Mouse (Mus musculus) thymus, postnatal 25 days (tissue): ENCODE results near the gene Sun1.

ENCODE experiments used
- DNase-seq: peaks from one replicate; pipeline ENCODE4 v3.0.0; 2022

The Sun1 gene

GRCm38 (mm10) chr5:139287099-139287498 lies 86.7 kb downstream of the Sun1 start:
- DNase-seq = no peak

GRCm38 (mm10) chr5:139287787-139288186 lies 87.3 kb downstream of the Sun1 start:
- no peak for DNase-seq

- no peak for DNase-seq
Measured at GRCm38 (mm10) chr5:139288591-139288990, 88.2 kb downstream of the Sun1 start.

DNA sequence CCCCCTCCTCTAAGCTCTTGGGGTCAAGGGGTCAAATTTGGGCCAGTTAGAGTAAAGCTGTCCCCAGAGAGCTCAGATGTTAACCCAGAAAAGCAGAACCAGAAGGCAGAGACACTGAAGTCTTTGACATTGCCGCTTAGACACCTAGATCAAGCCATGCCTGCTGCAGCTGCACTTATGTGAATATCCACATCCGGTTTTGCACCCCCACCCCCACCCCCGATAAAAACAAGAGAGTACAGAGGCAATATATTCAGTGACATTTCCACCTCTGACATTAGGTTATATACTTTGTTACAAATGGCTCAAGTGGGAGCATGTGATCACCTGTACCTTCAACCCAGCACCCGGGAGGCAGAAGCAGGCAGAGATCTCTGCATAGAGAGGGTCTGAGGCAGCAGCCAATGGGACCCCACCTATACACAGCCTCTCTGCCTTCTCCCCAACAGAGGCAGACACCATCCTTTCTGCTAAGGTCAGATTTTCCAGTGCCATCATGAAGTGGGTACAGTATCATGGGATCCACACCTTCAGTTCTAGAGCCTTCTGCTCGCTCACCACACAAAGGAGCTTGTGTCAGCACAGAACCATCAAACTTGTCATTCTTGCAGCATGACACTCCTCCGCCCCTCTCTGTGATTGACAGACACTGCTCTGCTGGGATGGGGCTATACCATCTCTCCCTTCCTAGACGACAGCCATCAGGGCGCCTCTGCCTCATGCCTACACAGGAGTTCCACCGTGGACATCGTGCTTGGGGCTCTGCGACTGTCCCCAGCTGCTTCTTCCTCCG lies 90.2 kb downstream of the Sun1 start:
- DNase-seq = no peak

DNA sequence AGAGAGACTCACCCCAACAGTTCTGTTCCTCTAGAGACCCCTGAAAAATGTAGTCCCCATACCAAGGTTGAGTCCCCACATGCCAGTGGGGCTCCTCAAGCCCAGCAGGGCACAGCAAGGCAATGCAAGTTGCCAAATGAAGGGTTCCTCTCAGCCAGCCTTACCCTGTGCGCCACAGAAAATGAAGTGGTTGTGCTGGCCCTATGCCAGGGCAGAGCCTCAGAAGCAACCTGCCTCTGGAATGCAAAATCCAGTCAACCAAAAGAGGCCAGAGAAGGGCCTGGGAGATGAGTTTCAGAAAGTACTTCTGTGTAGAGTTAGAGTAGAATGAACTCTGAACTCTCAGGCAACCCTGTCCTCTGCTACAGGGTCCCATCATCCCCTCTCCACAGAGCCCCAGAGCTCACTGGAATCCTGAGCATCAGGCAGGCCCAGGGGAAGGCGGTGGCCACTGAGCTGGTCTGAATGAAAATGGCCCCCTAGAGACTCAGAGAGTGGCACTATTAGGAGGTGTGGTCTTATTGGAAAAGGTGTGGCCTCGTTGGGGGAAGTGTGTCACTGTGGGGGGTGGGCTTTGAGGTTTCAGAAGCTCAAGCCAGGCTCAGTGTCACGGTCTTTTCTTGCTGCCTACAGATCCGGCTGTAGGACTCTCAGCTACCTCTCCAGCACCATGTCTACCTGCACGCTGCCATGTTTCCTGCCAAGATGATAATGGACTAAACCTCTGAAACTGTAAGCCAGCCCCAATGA lies 91.5 kb downstream of the Sun1 start:
- DNase-seq = no peak

GRCm38 (mm10) chr5:139294089-139294488 lies 93.7 kb downstream of the Sun1 start:
- no peak for DNase-seq

GRCm38 (mm10) chr5:139297092-139297491 lies 96.7 kb downstream of the Sun1 start:
- no peak for DNase-seq

- DNase-seq = no peak
Measured at GRCm38 (mm10) chr5:139297745-139298144, 97.3 kb downstream of the Sun1 start.
